Mouse (Mus musculus) lung, adult 18-20 months (tissue): ENCODE results near the gene Serpina3b.
"Not testable (repeated sequence)": the region's sequence is repeated elsewhere in the genome, so short reads cannot be mapped to it uniquely, and the experiment has no call there.

Experiments used
- DNase-seq, 2 experiments: peaks; one replicate each; pipeline ENCODE4 v3.0.0; 2022; ENCODE audit warnings: mixed read lengths in 2 of 2

The Serpina3b gene

DNA sequence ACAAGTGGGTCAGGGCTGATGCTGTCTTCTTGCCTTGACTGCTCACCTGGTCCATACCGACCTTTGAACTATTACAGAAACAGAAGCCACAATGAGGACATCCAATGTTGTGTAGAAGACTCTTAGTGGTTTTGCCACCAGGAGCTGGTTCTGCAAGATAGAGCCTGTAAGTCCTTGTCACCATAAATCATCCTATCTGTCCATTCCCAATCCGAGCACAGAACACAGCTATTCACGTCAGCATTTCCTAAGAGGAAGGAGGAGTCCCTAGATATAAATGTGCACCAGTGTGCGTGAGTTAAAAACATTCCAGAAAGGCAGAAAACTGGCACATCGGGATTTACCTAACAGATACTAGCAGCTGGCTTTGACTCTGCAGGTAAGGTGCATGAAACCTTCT, at the start of gene Serpina3b:
TSS of gene Serpina3b (plus strand) at position 301 of the 400 bp plus-strand sequence.
- no peak for DNase-seq

GRCm38 (mm10) chr12:104090119-104090518, 37.7 kb upstream of the Serpina3b start:
- DNase-seq = no peak

DNA sequence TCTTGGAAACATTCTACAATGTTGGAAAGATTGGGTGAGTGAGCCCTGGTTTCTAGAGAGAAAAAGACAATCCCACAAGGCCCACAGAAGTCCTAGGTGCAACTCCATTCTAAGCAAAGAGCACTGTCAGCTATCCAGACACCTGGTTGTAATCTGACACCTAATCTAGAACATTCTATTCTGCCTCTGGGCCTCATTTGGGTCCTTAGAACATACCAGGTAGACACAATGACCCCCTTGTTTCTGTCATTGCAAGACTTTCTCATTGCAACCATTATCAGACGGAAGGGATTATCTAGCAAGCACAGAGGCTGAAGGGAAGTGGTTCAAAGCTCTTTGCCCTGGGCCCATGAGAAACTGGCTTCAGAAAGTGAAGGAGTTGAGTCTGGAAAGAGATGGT, 36.5 kb upstream of the Serpina3b start:
- no peak for DNase-seq

DNA sequence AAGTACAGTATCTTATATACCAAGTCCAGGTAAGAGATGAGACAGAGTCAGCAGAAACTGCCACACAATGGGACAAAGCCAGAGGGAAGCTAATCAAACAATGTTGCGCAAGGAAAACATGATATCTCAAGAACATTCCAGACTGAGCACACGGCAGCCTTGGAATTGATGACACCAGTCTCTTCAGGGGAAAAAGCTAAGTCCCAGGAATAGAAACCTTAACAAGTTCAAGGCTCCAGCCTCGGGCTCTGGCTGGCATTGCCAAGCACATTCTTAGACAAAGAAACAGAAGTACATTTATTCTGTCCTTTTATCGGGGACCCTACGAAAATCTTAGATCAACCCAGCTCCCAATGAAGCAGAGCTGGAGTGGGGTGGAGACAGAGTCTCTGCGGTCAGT, 27.0 kb upstream of the Serpina3b start, which contains the start of gene Serpina5:
TSS of gene Serpina5 (plus strand) at position 346 of the 400 bp plus-strand sequence.
- no peak for DNase-seq

DNA sequence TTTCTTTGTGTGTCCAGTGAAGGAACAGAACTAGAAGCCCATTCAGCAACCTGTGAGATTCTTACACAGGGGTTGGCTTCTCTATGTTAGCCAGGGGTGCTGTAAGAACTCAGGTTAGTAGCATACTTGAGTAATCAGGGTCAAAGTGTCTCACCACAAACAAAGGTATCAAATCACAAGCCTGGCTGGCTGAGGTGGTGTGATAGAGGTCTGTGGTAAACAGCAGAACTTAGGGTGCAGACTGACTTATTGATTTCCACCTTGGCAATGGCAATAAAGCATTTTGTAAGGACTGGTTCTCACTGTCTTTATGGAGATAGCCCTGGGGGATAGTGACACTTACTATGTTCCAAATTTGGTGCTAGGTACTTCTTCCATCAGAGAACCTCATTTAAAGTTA, 21.9 kb upstream of the Serpina3b start:
- DNase-seq = peak in 1 of 2 experiments; percentile 8

GRCm38 (mm10) chr12:104106919-104107318, 20.9 kb upstream of the Serpina3b start:
- no peak for DNase-seq

DNA sequence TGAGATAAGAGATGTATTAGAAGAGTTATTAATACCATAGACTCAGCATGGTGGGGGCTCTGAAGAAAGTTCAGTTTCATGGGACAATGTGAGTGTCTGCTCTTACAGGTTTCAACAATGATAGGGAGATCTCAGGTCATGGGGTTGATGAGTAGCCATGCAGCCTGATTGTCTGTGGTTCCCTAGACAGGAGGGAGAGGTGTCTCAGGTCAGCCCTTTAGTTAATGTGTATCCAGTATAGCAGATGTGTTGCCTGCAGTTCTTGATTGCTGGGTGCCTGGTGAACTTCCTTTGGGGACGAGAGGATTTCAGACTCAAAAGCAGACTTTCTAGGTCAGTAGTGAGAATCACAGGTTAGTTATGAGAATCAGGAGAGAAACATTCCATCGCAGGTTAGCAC, 19.3 kb upstream of the Serpina3b start:
- no peak for DNase-seq

DNA sequence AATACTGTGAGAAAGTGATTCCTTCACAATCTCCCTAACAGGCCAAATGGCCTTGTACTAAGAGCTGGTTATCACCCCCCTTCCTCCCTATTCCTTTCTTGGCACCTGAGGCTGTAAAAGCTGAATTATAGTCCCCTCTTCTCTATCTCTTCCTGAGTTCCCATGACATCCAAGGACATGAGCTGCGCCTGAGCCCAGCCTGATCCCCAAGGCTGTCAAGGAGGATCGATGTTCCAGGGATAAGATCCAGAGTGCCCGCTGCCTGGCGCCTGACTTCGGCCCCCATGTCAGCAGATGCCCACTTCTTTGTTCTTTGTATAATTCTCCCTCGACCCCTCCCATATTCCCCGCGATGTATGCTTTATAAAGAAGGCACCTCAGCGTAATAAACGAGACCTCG, 15.5 kb upstream of the Serpina3b start, which contains the start of gene Serpina3a:
TSS of gene Serpina3a (plus strand) at position 392 of the 400 bp plus-strand sequence.
- DNase-seq = not testable (repeated sequence)

DNA sequence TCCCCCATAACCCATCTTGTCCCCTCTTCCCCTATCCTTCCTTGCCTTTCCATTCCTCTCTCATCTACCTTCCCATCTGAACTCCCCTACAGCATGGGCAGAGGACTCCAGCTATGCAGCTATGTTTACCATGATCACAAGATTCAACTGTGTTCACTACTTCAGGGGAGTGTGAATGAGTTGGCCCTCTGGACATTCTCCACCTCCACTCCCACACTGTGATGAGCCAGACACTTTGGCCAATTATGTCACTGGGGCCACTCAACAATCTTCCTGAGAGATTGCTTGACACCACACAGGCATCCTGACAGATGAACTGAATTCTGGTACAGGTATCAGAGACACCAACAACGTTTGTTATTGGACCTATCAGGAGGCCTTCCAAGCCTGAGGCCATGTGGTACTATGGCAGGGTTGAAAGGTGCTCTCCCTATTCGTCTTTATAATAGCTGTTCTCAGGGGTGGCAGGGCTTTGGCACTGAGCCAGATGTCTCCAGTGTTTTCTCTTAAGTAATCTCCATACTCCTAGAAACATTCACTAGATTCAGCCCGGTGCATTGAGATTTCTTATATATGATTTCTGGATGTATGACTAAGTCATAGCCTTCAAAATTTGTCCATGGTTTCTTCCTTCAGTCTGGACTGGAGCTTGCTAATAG, 12.7 kb upstream of the Serpina3b start:
- no peak for DNase-seq

DNA sequence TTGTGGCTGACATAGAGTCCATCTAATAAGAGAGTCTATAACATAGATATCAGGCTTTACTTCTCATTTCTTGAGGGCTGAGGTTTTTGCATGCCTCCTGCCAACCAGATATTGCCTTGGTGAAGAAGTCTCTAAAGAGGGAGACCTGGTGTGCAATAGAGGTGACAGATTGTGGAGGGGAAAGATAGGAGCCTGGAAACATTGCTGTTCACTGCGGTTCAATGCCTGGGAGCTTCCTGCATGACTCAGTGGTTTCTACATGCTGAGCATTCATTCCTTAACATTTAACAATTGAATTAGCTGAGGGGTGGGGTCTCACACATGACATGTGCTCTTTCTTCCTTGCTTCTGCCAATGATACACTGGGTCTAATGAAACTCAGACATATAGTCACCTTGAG, 4.7 kb upstream of the Serpina3b start:
- no peak for DNase-seq

DNA sequence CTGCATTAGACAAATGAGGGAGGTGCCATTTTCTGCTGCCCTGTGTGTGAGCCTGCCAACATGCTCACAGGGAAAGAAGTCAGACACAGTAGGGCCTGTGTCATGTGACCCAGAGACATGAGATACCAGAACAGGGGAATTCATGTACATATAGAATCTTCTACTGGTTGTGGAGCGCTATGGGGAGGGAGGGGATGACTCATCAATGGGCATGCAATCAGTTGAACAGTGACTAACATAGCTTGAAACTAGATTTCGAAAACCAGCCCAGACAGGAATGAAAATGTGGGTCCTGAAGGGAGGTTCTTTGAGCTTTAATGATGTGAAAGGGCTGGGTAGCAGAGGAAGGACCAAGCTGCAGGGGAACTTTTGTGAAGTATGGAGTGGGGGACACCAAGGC, 3.8 kb upstream of the Serpina3b start:
- no peak for DNase-seq

DNA sequence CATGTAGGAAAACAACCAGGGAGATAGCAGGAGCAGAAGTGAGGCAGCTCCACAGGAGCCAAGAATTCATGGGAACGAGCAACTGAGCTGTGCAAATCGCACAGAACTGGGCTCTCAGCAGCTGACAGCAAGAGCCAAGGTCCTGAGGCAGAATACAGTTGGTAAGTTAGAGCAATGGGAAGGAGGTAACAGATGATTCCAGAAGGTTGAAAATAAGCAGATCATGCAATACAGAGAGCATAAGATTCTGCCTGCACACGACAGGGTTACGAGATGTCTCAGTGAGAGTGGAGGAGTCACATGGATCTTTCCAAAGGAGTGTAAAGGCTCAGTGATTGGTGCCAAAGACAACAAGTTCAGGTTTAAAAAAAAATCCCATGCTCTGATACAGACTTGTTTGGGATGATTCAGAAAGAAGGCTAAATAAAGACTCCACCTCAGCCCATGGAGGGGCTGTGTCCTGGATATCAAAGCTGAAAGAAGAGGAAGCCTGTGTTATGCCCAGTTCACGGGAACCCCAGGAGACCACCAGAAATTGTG, 2.7 kb upstream of the Serpina3b start:
- DNase-seq = no peak

GRCm38 (mm10) chr12:104131041-104131440, 3.2 kb downstream of the Serpina3b start:
- DNase-seq = peak in 1 of 2 experiments; percentile 9

GRCm38 (mm10) chr12:104138216-104138615, 10.4 kb downstream of the Serpina3b start:
- DNase-seq = no peak

- no peak for DNase-seq
Measured at GRCm38 (mm10) chr12:104140543-104141103, 12.8 kb downstream of the Serpina3b start.

DNA sequence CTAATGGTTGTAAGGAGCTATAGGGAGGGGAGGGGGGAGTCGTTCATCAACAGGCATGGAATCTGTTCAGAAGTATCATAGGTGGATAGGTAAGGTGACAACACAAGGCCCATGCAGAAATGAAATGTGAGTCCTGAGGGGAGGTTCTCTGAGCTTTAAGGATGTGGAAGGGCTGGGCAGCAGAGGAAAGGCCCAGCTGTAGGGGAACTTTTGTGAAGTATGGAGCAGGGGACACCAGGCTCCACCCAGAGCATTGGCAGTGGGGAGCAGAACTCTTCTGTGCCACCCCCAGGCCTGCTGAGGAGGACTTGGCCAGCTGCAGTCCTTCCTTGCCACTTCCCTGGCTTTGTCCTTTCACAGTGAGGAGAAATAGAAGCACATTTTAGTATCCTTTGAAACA, 13.7 kb downstream of the Serpina3b start:
- no peak for DNase-seq

GRCm38 (mm10) chr12:104142427-104142826, 14.6 kb downstream of the Serpina3b start:
- DNase-seq = no peak

- DNase-seq = no peak
Measured at GRCm38 (mm10) chr12:104143286-104143685, 15.5 kb downstream of the Serpina3b start.

GRCm38 (mm10) chr12:104145571-104145970, 17.8 kb downstream of the Serpina3b start:
- no peak for DNase-seq

- DNase-seq = peak in 1 of 2 experiments; percentile 11
Measured at GRCm38 (mm10) chr12:104151989-104152388, 24.2 kb downstream of the Serpina3b start.

DNA sequence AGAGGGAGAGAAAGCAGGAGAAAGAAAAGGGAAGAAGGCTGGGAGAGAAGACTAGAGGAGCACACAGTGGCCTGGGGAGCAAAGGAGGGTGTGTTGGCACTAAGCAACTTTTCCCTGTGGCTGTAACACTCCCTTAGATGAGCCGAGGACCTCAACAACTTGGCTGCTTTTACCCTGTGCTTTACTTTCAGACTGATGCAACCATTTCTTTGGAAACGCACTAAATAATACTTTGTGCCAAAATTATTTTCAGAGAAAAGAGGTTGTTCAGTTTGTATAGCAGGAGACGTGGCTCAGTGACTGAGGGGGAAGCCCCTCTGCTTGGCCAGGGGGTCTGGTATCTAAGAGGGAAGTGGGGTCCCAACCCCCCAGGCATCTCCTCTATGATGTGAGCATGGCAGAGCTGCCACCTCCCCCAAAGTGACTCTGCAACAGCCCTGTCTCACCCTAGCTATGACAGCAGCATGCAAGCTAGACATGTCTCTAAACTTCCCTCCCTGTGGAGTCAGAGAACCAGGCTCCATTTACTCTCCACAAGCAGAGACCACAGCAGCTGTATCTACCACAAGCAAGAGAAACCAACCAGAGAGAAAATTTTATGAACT, 25.3 kb downstream of the Serpina3b start:
- DNase-seq = peak in 1 of 2 experiments; percentile 6

DNA sequence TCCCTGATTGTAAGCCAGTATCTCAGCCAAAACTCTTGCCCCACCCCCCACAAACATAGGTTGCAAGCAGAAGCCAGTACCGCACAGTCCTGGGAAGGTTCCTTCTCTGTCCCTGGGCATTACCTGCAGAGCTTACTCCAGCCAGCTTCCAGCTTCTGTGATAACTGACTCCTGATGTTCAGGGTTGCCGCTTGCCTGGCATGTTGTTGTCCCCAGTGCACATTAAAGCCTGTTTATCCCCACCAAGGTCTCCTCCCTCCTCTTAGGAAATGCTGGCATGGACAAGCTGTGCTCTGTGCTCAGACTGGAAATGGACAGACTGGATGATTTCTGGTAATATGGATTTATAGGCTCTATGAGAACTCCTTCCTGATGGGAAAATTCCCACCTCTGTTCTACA, 25.9 kb downstream of the Serpina3b start, which contains the start of gene Serpina3c:
TSS of gene Serpina3c (minus strand) at position 215 of the 400 bp plus-strand sequence.
- DNase-seq = peak in 1 of 2 experiments; percentile 3

DNA sequence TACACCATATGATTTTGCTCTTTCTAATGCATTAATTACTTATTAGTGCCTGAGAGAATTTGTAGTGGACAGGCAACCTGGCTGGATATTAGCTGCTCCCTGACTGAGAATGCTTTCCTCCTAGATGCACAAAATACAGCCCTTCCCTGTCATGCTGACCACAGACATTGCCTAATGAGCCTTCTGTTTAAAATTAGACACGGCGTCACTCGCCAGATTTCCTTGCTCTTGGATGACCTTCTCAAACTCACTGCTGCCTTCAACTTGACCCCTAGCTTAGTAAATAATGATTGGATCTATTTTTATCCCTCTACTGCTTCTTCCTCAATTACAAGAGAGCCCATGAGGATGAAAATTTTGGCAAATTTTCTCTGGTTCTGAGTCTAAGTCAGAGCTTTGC, 47.0 kb downstream of the Serpina3b start:
- DNase-seq = peak; percentile 20 to 50

DNA sequence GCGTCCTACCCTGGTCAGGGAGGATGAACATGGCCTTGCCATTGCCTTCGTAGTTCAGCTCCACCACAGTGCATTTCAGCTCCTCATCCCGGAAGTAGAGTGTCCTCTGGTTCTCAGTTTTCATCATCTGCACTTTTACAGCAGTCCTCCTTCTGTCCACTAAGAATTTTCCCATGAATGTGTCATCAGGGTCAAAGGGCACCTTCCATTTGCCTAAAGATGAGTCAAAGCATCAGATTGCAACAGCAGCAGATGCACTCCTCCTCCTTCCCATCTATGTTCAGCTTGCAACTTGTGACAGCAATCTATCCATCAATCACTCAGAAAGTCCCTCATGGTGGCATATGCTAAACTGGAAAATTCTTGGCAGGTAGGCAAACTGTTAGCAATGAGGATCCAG, 47.8 kb downstream of the Serpina3b start:
- DNase-seq = peak in 1 of 2 experiments; percentile 6
